Mouse (Mus musculus): ENCODE data around the gene Akap8l. TPM values are rescaled to one million over a fixed set of nuclear protein-coding genes. Genes with fewer than 3 reads are reported as not detected.

The Akap8l gene
- polyA plus RNA-seq (2015; fragmentation: Nextera tagmentation; extraction: Ambion mirVana): 145 and 153 TPM in 2 replicates

- H3K4me3 ChIP-seq (ENCODE audit: low read length): peak within 1 kb of the TSS; percentile 92
- H3K36me3 ChIP-seq (ENCODE audit: control insufficient read depth, insufficient read depth, low read length): peaks cover 13% of the 10 kb centered on the region
- H3K9me3 ChIP-seq (ENCODE audit: control insufficient read depth, low read length): no peaks in the 10 kb centered on the region
- H3K27me3 ChIP-seq (replicated peaks; ENCODE audit: control insufficient read depth, insufficient read depth, low read length): no peaks in the 10 kb centered on the region
- ATAC-seq: peak; percentile 98
- peak within 1 kb of the TSS; percentile 81 for H3K9ac ChIP-seq (ENCODE audit: low read depth, low read length)
- H3K4me2 ChIP-seq (ENCODE audit: low read length): peak within 1 kb of the TSS; percentile 89
- under 1% methylated on average over 37 of the region's 37 CpGs for whole genome bisulfite sequencing
- H3K27ac ChIP-seq (ENCODE audit: low read depth, low read length): peak within 1 kb of the TSS; percentile 88
- peaks cover 28% of the 10 kb centered on the region for H3K4me1 ChIP-seq (ENCODE audit: control insufficient read depth, insufficient read depth, low read depth, low read length)
These were observed at the start of gene Akap8l for GRCm38 (mm10) chr17:32350382-32350983. Akap8l (minus strand) TSS chr17:32350607.

GRCm38 (mm10) chr17:32396266-32396665, 45.9 kb upstream of the Akap8l start:
- no peaks in the 10 kb centered on the region for H3K36me3 ChIP-seq (ENCODE audit: control insufficient read depth, insufficient read depth, low read length)
- 3% methylated on average over 34 of the region's 37 CpGs for WGBS

GRCm38 (mm10) chr17:32393944-32394343, 43.5 kb upstream of the Akap8l start:
- H3K36me3 ChIP-seq (ENCODE audit: control insufficient read depth, insufficient read depth, low read length): no peaks in the 10 kb centered on the region
- H3K4me3 ChIP-seq (ENCODE audit: low read length): no peak overlapping the region
- H3K27ac ChIP-seq (ENCODE audit: low read depth, low read length): no peak overlapping the region
- H3K4me1 ChIP-seq (ENCODE audit: control insufficient read depth, insufficient read depth, low read depth, low read length): peaks cover 5% of the 10 kb centered on the region; the same call in 1 of the 2 replicates
- no peak for ATAC-seq
- H3K27me3 ChIP-seq (replicated peaks; ENCODE audit: control insufficient read depth, insufficient read depth, low read length): peaks cover 65% of the 10 kb centered on the region
- H3K9me3 ChIP-seq (ENCODE audit: control insufficient read depth, low read length): no peaks in the 10 kb centered on the region
- WGBS: 79% methylated on average over 10 of the region's 10 CpGs
- no peak overlapping the region for H3K4me2 ChIP-seq (ENCODE audit: low read length)
- H3K9ac ChIP-seq (ENCODE audit: low read depth, low read length): no peak overlapping the region

More at GRCm38 (mm10) chr17:32396266-32396665, 45.9 kb upstream of the Akap8l start:
- Histone ChIP-seq H3K9ac (ENCODE audit: low read depth, low read length) (no peak overlapping the region), H3K9me3 (ENCODE audit: control insufficient read depth, low read length) (no peaks in the 10 kb centered on the region), H3K4me2 (ENCODE audit: low read length) (peak overlapping the region; percentile 48), H3K27ac (ENCODE audit: low read depth, low read length) (no peak overlapping the region), H3K4me1 (ENCODE audit: control insufficient read depth, insufficient read depth, low read depth, low read length) (peaks cover 5% of the 10 kb centered on the region; the same call in 1 of the 2 replicates), H3K27me3 (replicated peaks; ENCODE audit: control insufficient read depth, insufficient read depth, low read length) (peaks cover 68% of the 10 kb centered on the region), H3K4me3 (ENCODE audit: low read length) (peak overlapping the region; percentile 32)
- 0 out of 2 replicates have a peak, but pooled peaks have one; percentile 37 for ATAC-seq

- ATAC-seq: peak; percentile 89
- 2% methylated on average over 20 of the region's 44 CpGs for WGBS
- H3K9me3 ChIP-seq (ENCODE audit: control insufficient read depth, low read length): no peaks in the 10 kb centered on the region
- H3K27ac ChIP-seq (ENCODE audit: low read depth, low read length): peak within 1 kb of the TSS; percentile 81
- peaks cover 7% of the 10 kb centered on the region for H3K36me3 ChIP-seq (ENCODE audit: control insufficient read depth, insufficient read depth, low read length)
- H3K4me3 ChIP-seq (ENCODE audit: low read length): peak within 1 kb of the TSS; percentile 74
- peaks cover 22% of the 10 kb centered on the region for H3K27me3 ChIP-seq (replicated peaks; ENCODE audit: control insufficient read depth, insufficient read depth, low read length)
- H3K4me2 ChIP-seq (ENCODE audit: low read length): peak within 1 kb of the TSS; percentile 81
- H3K9ac ChIP-seq (ENCODE audit: low read depth, low read length): peak within 1 kb of the TSS; percentile 93
- H3K4me1 ChIP-seq (ENCODE audit: control insufficient read depth, insufficient read depth, low read depth, low read length): peaks cover 11% of the 10 kb centered on the region
These were observed 38.8 kb upstream of the Akap8l start, which contains the start of gene Wiz for GRCm38 (mm10) chr17:32389101-32389659. Wiz (minus strand) TSS chr17:32389439.

GRCm38 (mm10) chr17:32388370-32389100, 38.1 kb upstream of the Akap8l start:
- Histone ChIP-seq H3K9me3 (ENCODE audit: control insufficient read depth, low read length) (no peaks in the 10 kb centered on the region), H3K4me1 (ENCODE audit: control insufficient read depth, insufficient read depth, low read depth, low read length) (peaks cover 11% of the 10 kb centered on the region), H3K4me2 (ENCODE audit: low read length) (peak overlapping the region; percentile 81), H3K27ac (ENCODE audit: low read depth, low read length) (peak overlapping the region; percentile 81), H3K4me3 (ENCODE audit: low read length) (peak overlapping the region; percentile 74), H3K9ac (ENCODE audit: low read depth, low read length) (peak overlapping the region; percentile 93), H3K36me3 (ENCODE audit: control insufficient read depth, insufficient read depth, low read length) (peaks cover 13% of the 10 kb centered on the region), H3K27me3 (replicated peaks; ENCODE audit: control insufficient read depth, insufficient read depth, low read length) (peaks cover 18% of the 10 kb centered on the region)
- ATAC-seq: peak; percentile 55
- WGBS: 2% methylated on average over 24 of the region's 39 CpGs

GRCm38 (mm10) chr17:32387986-32388369, 37.6 kb upstream of the Akap8l start:
- peaks cover 11% of the 10 kb centered on the region for H3K4me1 ChIP-seq (ENCODE audit: control insufficient read depth, insufficient read depth, low read depth, low read length)
- H3K9ac ChIP-seq (ENCODE audit: low read depth, low read length): peak overlapping the region; percentile 93
- H3K4me2 ChIP-seq (ENCODE audit: low read length): peak overlapping the region; percentile 81
- H3K36me3 ChIP-seq (ENCODE audit: control insufficient read depth, insufficient read depth, low read length): peaks cover 17% of the 10 kb centered on the region
- peak overlapping the region; percentile 81; the same call in 1 of the 2 replicates for H3K27ac ChIP-seq (ENCODE audit: low read depth, low read length)
- 41% methylated on average over 7 of the region's 7 CpGs for WGBS
- peaks cover 13% of the 10 kb centered on the region for H3K27me3 ChIP-seq (replicated peaks; ENCODE audit: control insufficient read depth, insufficient read depth, low read length)
- peak overlapping the region; percentile 74 for H3K4me3 ChIP-seq (ENCODE audit: low read length)
- no peak for ATAC-seq
- no peaks in the 10 kb centered on the region for H3K9me3 ChIP-seq (ENCODE audit: control insufficient read depth, low read length)

GRCm38 (mm10) chr17:32386659-32387432, 36.4 kb upstream of the Akap8l start:
- ATAC-seq: no peak
- Histone ChIP-seq H3K4me3 (ENCODE audit: low read length) (no peak overlapping the region), H3K9ac (ENCODE audit: low read depth, low read length) (no peak overlapping the region), H3K27ac (ENCODE audit: low read depth, low read length) (no peak overlapping the region), H3K4me2 (ENCODE audit: low read length) (no peak overlapping the region), H3K4me1 (ENCODE audit: control insufficient read depth, insufficient read depth, low read depth, low read length) (peaks cover 11% of the 10 kb centered on the region), H3K9me3 (ENCODE audit: control insufficient read depth, low read length) (no peaks in the 10 kb centered on the region), H3K36me3 (ENCODE audit: control insufficient read depth, insufficient read depth, low read length) (peaks cover 17% of the 10 kb centered on the region), H3K27me3 (replicated peaks; ENCODE audit: control insufficient read depth, insufficient read depth, low read length) (peaks cover 7% of the 10 kb centered on the region)
- WGBS: 75% methylated on average over 9 of the region's 9 CpGs

GRCm38 (mm10) chr17:32383661-32384060, 33.3 kb upstream of the Akap8l start:
- Histone ChIP-seq H3K4me3 (ENCODE audit: low read length) (no peak overlapping the region), H3K27ac (ENCODE audit: low read depth, low read length) (no peak overlapping the region), H3K9ac (ENCODE audit: low read depth, low read length) (no peak overlapping the region), H3K4me2 (ENCODE audit: low read length) (no peak overlapping the region), H3K4me1 (ENCODE audit: control insufficient read depth, insufficient read depth, low read depth, low read length) (peaks cover 11% of the 10 kb centered on the region), H3K36me3 (ENCODE audit: control insufficient read depth, insufficient read depth, low read length) (peaks cover 23% of the 10 kb centered on the region), H3K27me3 (replicated peaks; ENCODE audit: control insufficient read depth, insufficient read depth, low read length) (no peaks in the 10 kb centered on the region), H3K9me3 (ENCODE audit: control insufficient read depth, low read length) (no peaks in the 10 kb centered on the region)
- no peak for ATAC-seq
- WGBS: 72% methylated on average over 5 of the region's 5 CpGs
